In the genomic region with DNA sequence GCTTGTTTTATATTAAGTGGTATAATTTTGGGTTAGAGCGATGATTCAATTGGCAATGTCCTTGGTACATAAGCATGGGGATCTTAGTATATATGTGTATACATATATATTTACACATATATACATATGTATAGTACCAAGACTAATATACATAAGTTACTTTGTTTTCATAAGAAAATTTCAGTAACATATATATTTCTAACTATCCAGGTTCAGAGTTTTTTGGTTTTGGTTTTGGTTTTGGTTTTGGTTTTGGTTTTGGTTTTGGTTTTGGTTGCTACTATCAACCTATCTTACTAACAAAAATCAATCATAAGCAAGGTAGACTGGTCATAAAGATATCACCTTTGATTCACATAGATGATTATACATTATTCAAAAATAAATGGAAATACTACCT, we compare ENCODE assay signal across 25 mouse cellular contexts.
"Had no signal": no experiment of that assay in that cellular context is flagged by ENCODE, and none has a peak within 500 bp of the region (broad histone marks: within the 10 kb centered on the region; RNA-seq: fewer than 3 reads in every experiment).

No protein-coding gene starts in this region.

- H3K27me3 ChIP-seq: embryonic facial prominence, embryonic 12.5 days; embryonic facial prominence, embryonic 13.5 days; embryonic facial prominence, embryonic 15.5 days; forebrain, embryonic 12.5 days; forebrain, embryonic 13.5 days; forebrain, embryonic 15.5 days had no signal

- H3K4me3 ChIP-seq: embryonic facial prominence, embryonic 10.5 days; embryonic facial prominence, embryonic 12.5 days; embryonic facial prominence, embryonic 13.5 days; embryonic facial prominence, embryonic 15.5 days; erythroblast, embryonic 14.5 days; forebrain, embryonic 10.5 days; forebrain, embryonic 12.5 days; forebrain, embryonic 13.5 days; forebrain, embryonic 15.5 days; gastrocnemius, adult 2 months; heart, adult 2 months had no signal

- H3K4me1 ChIP-seq: embryonic facial prominence, embryonic 10.5 days; embryonic facial prominence, embryonic 12.5 days; embryonic facial prominence, embryonic 13.5 days; embryonic facial prominence, embryonic 15.5 days; forebrain, embryonic 10.5 days; forebrain, embryonic 12.5 days; forebrain, embryonic 13.5 days; forebrain, embryonic 15.5 days had no signal

- H3K27ac ChIP-seq: embryonic facial prominence, embryonic 10.5 days; embryonic facial prominence, embryonic 12.5 days; embryonic facial prominence, embryonic 13.5 days; embryonic facial prominence, embryonic 15.5 days; forebrain, embryonic 10.5 days; forebrain, embryonic 12.5 days; forebrain, embryonic 13.5 days; forebrain, embryonic 15.5 days; gastrocnemius, adult 2 months; heart, adult 2 months had no signal

- H3K9ac ChIP-seq: embryonic facial prominence, embryonic 12.5 days; embryonic facial prominence, embryonic 13.5 days; embryonic facial prominence, embryonic 15.5 days; forebrain, embryonic 12.5 days; forebrain, embryonic 13.5 days; forebrain, embryonic 15.5 days; forebrain, postnatal 0 days had no signal

- H3K36me3 ChIP-seq: embryonic facial prominence, embryonic 10.5 days; embryonic facial prominence, embryonic 12.5 days; embryonic facial prominence, embryonic 13.5 days; embryonic facial prominence, embryonic 15.5 days; forebrain, embryonic 10.5 days; forebrain, embryonic 12.5 days; forebrain, embryonic 15.5 days had no signal

- H3K4me2 ChIP-seq: embryonic facial prominence, embryonic 12.5 days; embryonic facial prominence, embryonic 13.5 days; embryonic facial prominence, embryonic 15.5 days; forebrain, embryonic 12.5 days; forebrain, embryonic 13.5 days; forebrain, embryonic 15.5 days had no signal

- H3K9me3 ChIP-seq: embryonic facial prominence, embryonic 10.5 days; embryonic facial prominence, embryonic 12.5 days; embryonic facial prominence, embryonic 13.5 days; embryonic facial prominence, embryonic 15.5 days; forebrain, embryonic 10.5 days; forebrain, embryonic 12.5 days; forebrain, embryonic 13.5 days; forebrain, embryonic 15.5 days had no signal

- DNase-seq: cerebellum, adult 9-10 months; cerebellum, adult 9-11 months; cerebellum, postnatal 10 days; cerebellum, postnatal 14 days; cerebellum, postnatal 25 days; cerebellum, postnatal 36 days; embryo, embryonic 11 days; forebrain, postnatal 0 days; gastrocnemius, adult 2 months; gastrocnemius, postnatal 10 days; gastrocnemius, postnatal 14 days; gastrocnemius, postnatal 25 days; gastrocnemius, postnatal 36 days; heart, adult 11 months; heart, adult 18-20 months; heart, adult 2 months had no signal
